Mouse (Mus musculus) liver, adult 2 months (tissue): ENCODE measurements around the gene Foxred2.

Experiments used
- CTCF ChIP-seq: fragments of 200-500 bp; IDR thresholded peaks from 2 replicates; pipeline ENCODE4 v1.5.1; 2011; ENCODE audit warnings: low read depth, low read length, control low read depth
- POLR2A ChIP-seq: fragments of 200-500 bp; IDR thresholded peaks from 2 replicates; pipeline ENCODE4 v1.6.1; 2011; ENCODE audit warnings: low read length, control low read depth; ENCODE audit not compliant: insufficient read depth; ENCODE audit errors: extremely low read depth

GRCm38 (mm10) chr15:77977663-77978062 lies 21.1 kb upstream of the Foxred2 start:
- no peak for TF ChIP-seq CTCF
- no peak for TF ChIP-seq POLR2A
